Mouse (Mus musculus) left cerebral cortex, adult 11 months (tissue): Measurements from ENCODE around the gene BC024978.

Experiments used
- DNase-seq: peaks from one replicate; pipeline ENCODE4 v3.0.0; 2022; ENCODE audit warnings: low spot score

Gene BC024978

GRCm38 (mm10) chr7:27177942-27178323 lies 17.6 kb upstream of the BC024978 start:
- DNase-seq = no peak

- peak; percentile 100 for DNase-seq
These were observed 17.0 kb upstream of the BC024978 start, which contains the start of gene Rab4b for GRCm38 (mm10) chr7:27178324-27179216. Gene Rab4b, minus strand, starts transcription at chr7:27178896.

- no peak for DNase-seq
These were observed 16.2 kb upstream of the BC024978 start for GRCm38 (mm10) chr7:27179217-27179918.

GRCm38 (mm10) chr7:27180036-27180435 lies 15.5 kb upstream of the BC024978 start:
- no peak for DNase-seq

GRCm38 (mm10) chr7:27180837-27181695 lies 14.5 kb upstream of the BC024978 start, which contains the start of the genes Gm21983 and Mia:
Gene Gm21983, minus strand, starts transcription at chr7:27181086.
Gene Mia, minus strand, starts transcription at chr7:27181157.
- DNase-seq = no peak

- DNase-seq = no peak
These were observed 13.1 kb upstream of the BC024978 start for GRCm38 (mm10) chr7:27182498-27182897.

- no peak for DNase-seq
These were observed 10.6 kb upstream of the BC024978 start for GRCm38 (mm10) chr7:27184964-27185363.

GRCm38 (mm10) chr7:27185986-27186385 lies 9.6 kb upstream of the BC024978 start:
- no peak for DNase-seq

GRCm38 (mm10) chr7:27189271-27189931 lies 6.2 kb upstream of the BC024978 start:
- DNase-seq = no peak

- DNase-seq = no peak
These were observed 3.1 kb upstream of the BC024978 start for GRCm38 (mm10) chr7:27192434-27192833.

GRCm38 (mm10) chr7:27193731-27194130 lies 1.9 kb upstream of the BC024978 start:
- DNase-seq = no peak

GRCm38 (mm10) chr7:27197136-27197535 lies 1.6 kb downstream of the BC024978 start:
- DNase-seq = no peak

- no peak for DNase-seq
These were observed 2.1 kb downstream of the BC024978 start for GRCm38 (mm10) chr7:27197634-27198033.

GRCm38 (mm10) chr7:27198355-27198754 lies 2.8 kb downstream of the BC024978 start:
- no peak for DNase-seq

- DNase-seq = no peak
These were observed 3.2 kb downstream of the BC024978 start for GRCm38 (mm10) chr7:27198779-27199178.

GRCm38 (mm10) chr7:27203730-27204449 lies 8.3 kb downstream of the BC024978 start:
- no peak for DNase-seq

- DNase-seq = no peak
These were observed 17.0 kb downstream of the BC024978 start for GRCm38 (mm10) chr7:27212626-27213025.

GRCm38 (mm10) chr7:27218586-27218985 lies 23.0 kb downstream of the BC024978 start:
- no peak for DNase-seq

- no peak for DNase-seq
These were observed 24.4 kb downstream of the BC024978 start for GRCm38 (mm10) chr7:27219937-27220336.

GRCm38 (mm10) chr7:27221939-27222338 lies 26.4 kb downstream of the BC024978 start:
- DNase-seq = no peak

- no peak for DNase-seq
These were observed 27.0 kb downstream of the BC024978 start for GRCm38 (mm10) chr7:27222538-27222937.
